Mouse (Mus musculus): ENCODE data around the gene Myom1. TPM values are rescaled to one million over a fixed set of nuclear protein-coding genes. Genes with fewer than 3 reads are reported as not detected.

Myom1 gene
- total and polyA plus RNA-seq, 2 experiments from 2014 or later = 0.60 to 1.2 TPM

DNA sequence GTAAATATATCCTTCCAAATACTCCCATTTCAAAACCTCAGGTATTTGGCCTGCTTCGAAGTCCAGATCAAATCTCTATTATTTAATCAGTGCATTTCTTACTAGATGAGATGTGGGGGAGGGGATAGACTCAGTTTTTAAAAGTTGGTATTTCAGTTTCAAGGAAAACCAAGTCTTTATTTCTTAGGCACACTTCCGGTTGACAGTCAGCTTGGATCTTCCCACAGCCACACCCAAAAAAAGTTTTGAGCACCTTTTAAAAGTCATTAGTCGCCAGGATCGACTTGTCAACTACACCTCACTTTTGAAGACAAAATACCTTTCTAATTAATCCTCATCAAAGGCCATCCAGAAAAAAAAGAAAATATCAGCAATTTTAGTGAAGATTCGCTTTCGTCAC is 1.4 kb upstream of the Myom1 start:
- DNase-seq (ENCODE audit: low spot score) (no peak), ATAC-seq (ENCODE audit: low FRiP score) (no peak)
- H3K27ac ChIP-seq (ENCODE audit: low read depth, low read length) = no peak overlapping the region
- 0 out of 2 replicates have a peak, but pooled peaks cover 4% of the 10 kb centered on the region for H3K4me1 ChIP-seq (ENCODE audit: insufficient read depth, low read length)
- H3K4me2 ChIP-seq (ENCODE audit: low read depth, low read length, poor library complexity, severe bottlenecking) = peak overlapping the region; percentile 79
- H3K9ac ChIP-seq (replicated peaks; ENCODE audit: low read length, poor library complexity, severe bottlenecking) = no peak overlapping the region; the same call in 1 of the 2 replicates
- no peak for TF ChIP-seq CTCF (IDR thresholded peaks at IDR 0.05)
- no peaks in the 10 kb centered on the region for H3K9me3 ChIP-seq (ENCODE audit: low read length)
- no peaks in the 10 kb centered on the region for H3K27me3 ChIP-seq (ENCODE audit: insufficient read depth, low read length)
- H3K4me3 ChIP-seq (ENCODE audit: low read depth, low read length) = peak overlapping the region; percentile 81
- 14% methylated on average over 6 of the region's 6 CpGs for WGBS
- H3K36me3 ChIP-seq (ENCODE audit: insufficient read depth, low read length) = no peaks in the 10 kb centered on the region

- peak; percentile 68 for ATAC-seq (ENCODE audit: low FRiP score)
- under 1% methylated on average over 30 of the region's 43 CpGs for WGBS
Measured at GRCm38 (mm10) chr17:71001699-71002080, 743 bp upstream of the Myom1 start.

GRCm38 (mm10) chr17:71002744-71003094 is 286 bp downstream of the Myom1 start, which contains the start of gene Myl12a:
Myl12a (minus strand) TSS chr17:71002878.
- Histone ChIP-seq H3K27me3 (ENCODE audit: insufficient read depth, low read length) (no peaks in the 10 kb centered on the region), H3K4me3 (ENCODE audit: low read depth, low read length) (peak within 1 kb of the TSS; percentile 81), H3K36me3 (ENCODE audit: insufficient read depth, low read length) (no peaks in the 10 kb centered on the region), H3K4me1 (ENCODE audit: insufficient read depth, low read length) (0 out of 2 replicates have a peak, but pooled peaks cover 4% of the 10 kb centered on the region), H3K9ac (replicated peaks; ENCODE audit: low read length, poor library complexity, severe bottlenecking) (peak within 1 kb of the TSS; percentile 77), H3K9me3 (ENCODE audit: low read length) (no peaks in the 10 kb centered on the region), H3K27ac (ENCODE audit: low read depth, low read length) (peak within 1 kb of the TSS; percentile 86), H3K4me2 (ENCODE audit: low read depth, low read length, poor library complexity, severe bottlenecking) (peak within 1 kb of the TSS; percentile 79)
- WGBS = 7% methylated on average over 14 of the region's 14 CpGs
- no peak for DNase-seq (ENCODE audit: low spot score)
- no peak for TF ChIP-seq CTCF (IDR thresholded peaks at IDR 0.05)
- ATAC-seq (ENCODE audit: low FRiP score) = peak; percentile 28

More at GRCm38 (mm10) chr17:71001699-71002080, 743 bp upstream of the Myom1 start:
- Histone ChIP-seq H3K4me1 (ENCODE audit: insufficient read depth, low read length) (0 out of 2 replicates have a peak, but pooled peaks cover 4% of the 10 kb centered on the region), H3K9ac (replicated peaks; ENCODE audit: low read length, poor library complexity, severe bottlenecking) (peak overlapping the region; percentile 77), H3K4me3 (ENCODE audit: low read depth, low read length) (peak overlapping the region; percentile 81), H3K4me2 (ENCODE audit: low read depth, low read length, poor library complexity, severe bottlenecking) (peak overlapping the region; percentile 79), H3K36me3 (ENCODE audit: insufficient read depth, low read length) (no peaks in the 10 kb centered on the region), H3K27me3 (ENCODE audit: insufficient read depth, low read length) (no peaks in the 10 kb centered on the region), H3K9me3 (ENCODE audit: low read length) (no peaks in the 10 kb centered on the region), H3K27ac (ENCODE audit: low read depth, low read length) (peak overlapping the region; percentile 86)
- TF ChIP-seq CTCF (IDR thresholded peaks at IDR 0.05) = no peak
- DNase-seq (ENCODE audit: low spot score) = peak; percentile 34

DNA sequence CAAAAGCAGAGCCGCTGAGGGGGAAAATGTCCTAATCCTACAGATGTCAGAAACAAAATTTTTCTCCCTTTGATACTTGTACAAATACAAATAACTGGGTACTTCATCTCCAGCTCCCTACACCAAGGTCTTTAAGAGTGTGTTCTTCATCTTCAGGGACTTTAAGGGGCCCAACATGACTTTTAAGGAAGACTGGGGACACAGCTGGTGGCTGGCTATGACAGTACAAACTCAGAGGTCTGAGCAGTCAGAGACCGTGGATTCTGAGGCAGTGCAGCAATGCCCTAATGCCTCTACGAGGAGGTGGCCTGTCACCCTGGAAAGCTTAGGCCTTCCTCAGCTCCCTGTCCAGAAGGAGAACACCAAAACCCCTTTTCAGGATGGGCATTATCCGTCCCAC is 679 bp downstream of the Myom1 start:
- Histone ChIP-seq H3K27me3 (ENCODE audit: insufficient read depth, low read length) (no peaks in the 10 kb centered on the region), H3K36me3 (ENCODE audit: insufficient read depth, low read length) (no peaks in the 10 kb centered on the region), H3K27ac (ENCODE audit: low read depth, low read length) (no peak overlapping the region), H3K4me1 (ENCODE audit: insufficient read depth, low read length) (0 out of 2 replicates have a peak, but pooled peaks cover 4% of the 10 kb centered on the region), H3K4me3 (ENCODE audit: low read depth, low read length) (peak overlapping the region; percentile 81), H3K4me2 (ENCODE audit: low read depth, low read length, poor library complexity, severe bottlenecking) (peak overlapping the region; percentile 79), H3K9me3 (ENCODE audit: low read length) (no peaks in the 10 kb centered on the region), H3K9ac (replicated peaks; ENCODE audit: low read length, poor library complexity, severe bottlenecking) (no peak overlapping the region)
- 70% methylated on average over 4 of the region's 4 CpGs for WGBS
- no peak for ATAC-seq (ENCODE audit: low FRiP score)
- DNase-seq (ENCODE audit: low spot score) = no peak
- TF ChIP-seq CTCF (IDR thresholded peaks at IDR 0.05) = no peak

DNA sequence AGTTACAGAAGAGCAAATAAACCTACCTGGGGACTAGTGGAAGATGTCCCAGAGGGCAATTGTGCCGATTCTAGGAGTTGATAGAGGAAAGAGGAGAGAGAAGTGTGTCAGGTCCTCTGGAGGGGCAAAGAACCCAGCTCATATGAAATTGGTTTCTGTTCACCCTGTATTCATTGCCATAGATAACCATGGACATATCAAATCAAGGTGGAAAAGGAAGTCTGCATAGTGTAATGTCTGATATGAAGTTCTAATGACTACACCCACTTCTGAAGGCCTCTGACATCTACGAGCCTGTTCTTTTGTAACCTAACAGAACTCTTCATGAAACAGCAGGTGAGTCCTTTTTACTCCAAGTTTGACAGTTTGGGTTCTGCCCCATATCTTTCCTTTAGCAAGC is 1.3 kb downstream of the Myom1 start:
- H3K4me3 ChIP-seq (ENCODE audit: low read depth, low read length) = no peak overlapping the region
- no peak overlapping the region for H3K27ac ChIP-seq (ENCODE audit: low read depth, low read length)
- no peaks in the 10 kb centered on the region for H3K9me3 ChIP-seq (ENCODE audit: low read length)
- 0 out of 2 replicates have a peak, but pooled peaks cover 4% of the 10 kb centered on the region for H3K4me1 ChIP-seq (ENCODE audit: insufficient read depth, low read length)
- WGBS = 84% methylated on average over 2 of the region's 2 CpGs
- no peak for ATAC-seq (ENCODE audit: low FRiP score)
- no peak overlapping the region for H3K4me2 ChIP-seq (ENCODE audit: low read depth, low read length, poor library complexity, severe bottlenecking)
- no peaks in the 10 kb centered on the region for H3K36me3 ChIP-seq (ENCODE audit: insufficient read depth, low read length)
- TF ChIP-seq CTCF (IDR thresholded peaks at IDR 0.05) = no peak
- H3K9ac ChIP-seq (replicated peaks; ENCODE audit: low read length, poor library complexity, severe bottlenecking) = no peak overlapping the region
- no peaks in the 10 kb centered on the region for H3K27me3 ChIP-seq (ENCODE audit: insufficient read depth, low read length)
- no peak for DNase-seq (ENCODE audit: low spot score)

- Histone ChIP-seq H3K27ac (ENCODE audit: low read depth, low read length) (no peak overlapping the region), H3K4me3 (ENCODE audit: low read depth, low read length) (no peak overlapping the region), H3K9me3 (ENCODE audit: low read length) (no peaks in the 10 kb centered on the region), H3K4me1 (ENCODE audit: insufficient read depth, low read length) (0 out of 2 replicates have a peak, but pooled peaks cover 4% of the 10 kb centered on the region), H3K36me3 (ENCODE audit: insufficient read depth, low read length) (no peaks in the 10 kb centered on the region), H3K9ac (replicated peaks; ENCODE audit: low read length, poor library complexity, severe bottlenecking) (no peak overlapping the region), H3K4me2 (ENCODE audit: low read depth, low read length, poor library complexity, severe bottlenecking) (no peak overlapping the region), H3K27me3 (ENCODE audit: insufficient read depth, low read length) (no peaks in the 10 kb centered on the region)
- no peak for DNase-seq (ENCODE audit: low spot score)
- peak; percentile 43 for TF ChIP-seq CTCF (IDR thresholded peaks at IDR 0.05)
- 94% methylated on average over 10 of the region's 10 CpGs for WGBS
- ATAC-seq (ENCODE audit: low FRiP score) = no peak
Measured at GRCm38 (mm10) chr17:71004186-71004960, 1.9 kb downstream of the Myom1 start.

Measured in midbrain, postnatal 0 days (tissue).